Mouse (Mus musculus) right cerebral cortex, postnatal 10 days (tissue): ENCODE results near the gene Traf3ip3.

Experiments used
- DNase-seq, 2 experiments: peaks; one replicate each; pipeline ENCODE4 v3.0.0; 2021; ENCODE audit warnings: low spot score in 2 of 2

Traf3ip3 gene

GRCm38 (mm10) chr1:193129321-193129720 lies 72.2 kb downstream of the Traf3ip3 start:
- DNase-seq = no peak

- no peak for DNase-seq
These were observed 73.4 kb downstream of the Traf3ip3 start for GRCm38 (mm10) chr1:193128055-193128454.

GRCm38 (mm10) chr1:193125835-193126234 lies 75.7 kb downstream of the Traf3ip3 start:
- DNase-seq = no peak
